Comparison of ENCODE assay signal across 8 mouse cellular contexts in the genomic region with DNA sequence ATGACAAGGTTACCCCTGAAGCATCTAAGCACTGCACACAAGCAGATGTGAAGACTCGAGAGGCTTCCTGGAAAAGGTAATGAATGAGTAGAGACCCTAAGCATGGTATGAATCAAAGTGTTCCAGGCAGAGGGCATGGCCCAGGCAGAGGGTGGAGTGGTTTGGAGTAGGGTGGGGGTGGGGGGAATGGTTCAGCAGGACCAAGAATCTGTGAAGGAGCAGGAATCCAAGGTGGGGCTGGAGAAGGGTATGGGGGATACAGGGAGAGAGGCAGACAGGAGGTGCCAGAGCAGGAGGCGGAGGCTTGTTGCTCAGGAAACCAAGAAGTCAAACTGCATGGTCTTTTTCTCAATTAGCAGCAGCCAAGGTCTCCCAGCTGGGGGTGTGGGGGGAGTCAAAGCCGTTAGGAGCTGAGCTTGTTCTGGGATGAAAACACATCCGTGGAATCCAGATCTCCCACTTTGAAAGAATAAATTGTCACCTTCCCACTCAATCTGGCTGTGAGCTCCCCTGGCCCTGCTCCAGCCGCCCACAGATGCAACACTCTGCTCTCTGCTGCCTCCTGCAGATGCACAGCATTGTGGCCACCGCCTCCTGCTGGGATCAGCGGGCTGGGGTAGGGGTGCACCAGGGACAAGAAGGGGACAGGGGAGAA.
DNase-seq lines count a peak whose midpoint lies in the region; ATAC-seq and TF ChIP-seq lines count a peak whose summit lies in the region.

No protein-coding gene starts in this region.

- no peak overlapping the region for H3K9ac ChIP-seq in forebrain, embryonic 13.5 days
- no peak overlapping the region for H3K9ac ChIP-seq in forebrain, embryonic 12.5 days

- peaks cover 8% of the 10 kb centered on the region; the same call in 1 of the 2 replicates for H3K4me1 ChIP-seq in forebrain, embryonic 13.5 days
- H3K4me1 ChIP-seq in forebrain, embryonic 12.5 days = peaks cover 7% of the 10 kb centered on the region
- H3K4me1 ChIP-seq in thymus, adult 2 months (replicated peaks; ENCODE audit: control insufficient read depth, insufficient read depth, low read length) = no peaks in the 10 kb centered on the region
- H3K4me1 ChIP-seq in kidney, adult 2 months (ENCODE audit: control insufficient read depth, insufficient read depth, low read length) = peaks cover 3% of the 10 kb centered on the region; the same call in 1 of the 2 replicates

- H3K27ac ChIP-seq in forebrain, embryonic 13.5 days = no peak overlapping the region
- H3K27ac ChIP-seq in forebrain, embryonic 12.5 days = no peak overlapping the region
- H3K27ac ChIP-seq in thymus, adult 2 months (ENCODE audit: control insufficient read depth, insufficient read depth, low read length) = no peak overlapping the region
- H3K27ac ChIP-seq in kidney, adult 2 months (ENCODE audit: insufficient read depth, low read depth, low read length) = 0 out of 2 replicates have a peak overlapping the region, but pooled peaks have one; percentile 14

- no peak for TF ChIP-seq CTCF in thymus, adult 2 months (IDR thresholded peaks at IDR 0.05; ENCODE audit: borderline replicate concordance, control insufficient read depth, extremely low read depth, insufficient read depth, low read length, poor library complexity)
- peak; percentile 26; the same call in 1 of the 2 replicates for TF ChIP-seq CTCF in kidney, adult 2 months (conservative IDR thresholded peaks at IDR 0.05; ENCODE audit: insufficient read depth, insufficient read length, low read depth, low read length)

- ATAC-seq in forebrain, embryonic 13.5 days = peak; percentile 19; the same call in 1 of the 2 replicates
- no peak for ATAC-seq in forebrain, embryonic 12.5 days (ENCODE audit: low FRiP score)

- DNase-seq in thymus, postnatal 14 days = peak; percentile 4
- DNase-seq in thymus, adult 2 months = no peak
- peak; percentile 35 for DNase-seq in kidney, adult 2 months
- peak; percentile 88 to 95 for DNase-seq in left cerebral cortex, postnatal 14 days (ENCODE audit: low spot score in 2 of 2)
- DNase-seq in urinary bladder, adult 2 months (ENCODE audit: low spot score) = no peak
- DNase-seq in urinary bladder, postnatal 14 days (ENCODE audit: low spot score) = no peak

- no peaks in the 10 kb centered on the region for H3K36me3 ChIP-seq in forebrain, embryonic 13.5 days (ENCODE audit: poor library complexity, severe bottlenecking)
- no peaks in the 10 kb centered on the region for H3K36me3 ChIP-seq in forebrain, embryonic 12.5 days (replicated peaks)
- H3K36me3 ChIP-seq in thymus, adult 2 months (ENCODE audit: control insufficient read depth, insufficient read depth, low read length) = no peaks in the 10 kb centered on the region
- H3K36me3 ChIP-seq in kidney, adult 2 months (ENCODE audit: control insufficient read depth, insufficient read depth, low read length) = no peaks in the 10 kb centered on the region

- no peaks in the 10 kb centered on the region for H3K9me3 ChIP-seq in forebrain, embryonic 13.5 days (replicated peaks)
- H3K9me3 ChIP-seq in forebrain, embryonic 12.5 days = no peaks in the 10 kb centered on the region

- TF ChIP-seq POLR2A in thymus, adult 2 months (IDR thresholded peaks at IDR 0.05; ENCODE audit: control insufficient read depth, extremely low read depth, insufficient read depth, low read length, poor library complexity) = no peak
- TF ChIP-seq POLR2A in kidney, adult 2 months (IDR thresholded peaks at IDR 0.05; ENCODE audit: low read depth, low read length) = no peak

- no peaks in the 10 kb centered on the region for H3K27me3 ChIP-seq in forebrain, embryonic 13.5 days
- H3K27me3 ChIP-seq in forebrain, embryonic 12.5 days = no peaks in the 10 kb centered on the region
- no peaks in the 10 kb centered on the region for H3K27me3 ChIP-seq in thymus, adult 2 months (ENCODE audit: control insufficient read depth, insufficient read depth, low read length)
- H3K27me3 ChIP-seq in kidney, adult 2 months (replicated peaks; ENCODE audit: control insufficient read depth, insufficient read depth, low read length) = no peaks in the 10 kb centered on the region

- no peak overlapping the region for H3K4me3 ChIP-seq in forebrain, embryonic 13.5 days
- H3K4me3 ChIP-seq in forebrain, embryonic 12.5 days (replicated peaks) = no peak overlapping the region
- H3K4me3 ChIP-seq in thymus, adult 2 months (ENCODE audit: control insufficient read depth, insufficient read depth, low read length) = no peak overlapping the region
- no peak overlapping the region for H3K4me3 ChIP-seq in kidney, adult 2 months (ENCODE audit: insufficient read depth, low read depth, low read length)

- intact Hi-C loops in left cerebral cortex, postnatal 14 days (cut with DNase I) = loop anchor here (1.0 to 5.0 kb wide), 2 partner anchors 52 to 65 kb away; no protein-coding TSS in a partner anchor

- WGBS in forebrain, embryonic 13.5 days = 36% methylated on average over 7 of the region's 7 CpGs
- 40% methylated on average over 7 of the region's 7 CpGs for WGBS in forebrain, embryonic 12.5 days
- 51% methylated on average over 7 of the region's 7 CpGs for WGBS in thymus, adult 2 months
- WGBS in kidney, adult 2 months = 27% methylated on average over 7 of the region's 7 CpGs

- no peak overlapping the region for H3K4me2 ChIP-seq in forebrain, embryonic 13.5 days
- no peak overlapping the region for H3K4me2 ChIP-seq in forebrain, embryonic 12.5 days

Comparison
In these comparisons a context has a peak if more than half of its experiments do, and no peak if none do; other contexts are left out.
1. DNase-seq: peak in thymus, postnatal 14 days (single experiment), kidney, adult 2 months (single experiment) and left cerebral cortex, postnatal 14 days (2 of 2); none in thymus, adult 2 months (single experiment), urinary bladder, adult 2 months (single experiment) and urinary bladder, postnatal 14 days (single experiment).